Mouse (Mus musculus): ENCODE data around the gene Il3ra. TPM values are rescaled to one million over a fixed set of nuclear protein-coding genes. Genes with fewer than 3 reads are reported as not detected.

Il3ra gene
- polyA plus RNA-seq, 1 experiment from 2014 or later, result 4.7 TPM

DNA sequence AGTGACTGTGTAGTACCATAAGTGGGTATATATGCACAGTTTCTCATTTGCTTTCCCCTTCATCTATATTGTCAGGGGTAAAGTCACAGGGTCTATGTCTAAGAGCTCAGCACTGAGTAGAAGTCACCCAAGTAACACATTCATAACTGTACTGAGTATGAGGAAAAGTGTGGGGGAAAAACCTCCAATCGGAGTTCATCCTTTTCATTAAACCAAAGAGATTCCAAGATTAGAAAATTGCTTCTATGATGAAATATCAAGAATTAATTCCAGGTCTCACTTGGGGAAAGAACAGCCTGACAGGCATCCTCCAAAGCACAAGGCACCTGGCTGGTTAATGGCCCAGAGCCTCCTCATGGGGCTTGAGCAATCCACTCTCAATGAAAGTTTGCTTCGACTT is 54.9 kb downstream of the Il3ra start, which contains the start of gene Olfr721-ps1:
Gene Olfr721-ps1, plus strand, starts transcription at position 301 of the 400 bp plus-strand sequence.
- H3K4me1 ChIP-seq (replicated peaks), result no peaks in the 10 kb centered on the region
- no peaks in the 10 kb centered on the region for H3K36me3 ChIP-seq
- H3K4me3 ChIP-seq, result no peak within 1 kb of the TSS
- H3K27ac ChIP-seq, result no peak within 1 kb of the TSS
- WGBS, result 84% methylated on average over 2 of the region's 2 CpGs
- ATAC-seq (replicated peaks; ENCODE audit: insufficient number of reproducible peaks, insufficient read depth, low FRiP score, low read depth), result no peak
- H3K4me2 ChIP-seq, result no peak within 1 kb of the TSS
- H3K9me3 ChIP-seq (replicated peaks), result no peaks in the 10 kb centered on the region
- H3K27me3 ChIP-seq, result no peaks in the 10 kb centered on the region
- H3K9ac ChIP-seq, result no peak within 1 kb of the TSS

Other genes starting within 250 kb of the Il3ra start
- 165 TPM in 2 replicates for gene Psmd6, start 225.3 kb upstream of the Il3ra start, polyA plus RNA-seq (2015; fragmentation: Nextera tagmentation; extraction: Ambion mirVana)
- gene Olfr720, start 159.4 kb upstream of the Il3ra start, polyA plus RNA-seq (2015; fragmentation: Nextera tagmentation; extraction: Ambion mirVana), result not detected in 2 replicates
- not detected in 2 replicates for gene Olfr31, start 23.4 kb upstream of the Il3ra start, polyA plus RNA-seq (2015; fragmentation: Nextera tagmentation; extraction: Ambion mirVana)
- gene Olfr721-ps1, start 55.0 kb downstream of the Il3ra start, polyA plus RNA-seq (2015; fragmentation: Nextera tagmentation; extraction: Ambion mirVana), result not detected in 2 replicates

Data from heart, embryonic 15.5 days (tissue).